Mouse (Mus musculus) midbrain, postnatal 0 days (tissue): ENCODE data around the gene Myrfl. TPM values are rescaled to one million over a fixed set of nuclear protein-coding genes. Genes with fewer than 3 reads are reported as not detected.
A peak's percentile ranks its signal among the peaks of the same experiment; 100 is the strongest.

Experiments used
- ATAC-seq: fragments of 200-750 bp; cut with Nextera tagmentation; 2 replicates; pipeline ENCODE4 v1.8.0; 2017; ENCODE audit warnings: moderate number of reproducible peaks, mild to moderate bottlenecking, moderate TSS enrichment, moderate library complexity; ENCODE audit not compliant: low FRiP score
- DNase-seq: peaks from one replicate; pipeline ENCODE4 v3.0.0-alpha.2; 2015; ENCODE audit warnings: low spot score
- H3K27ac ChIP-seq: fragments of 300-500 bp; sonication (generic); 2 replicates; pipeline ENCODE4 v1.5.1; 2014; ENCODE audit warnings: low read depth, mild to moderate bottlenecking, low read length, mixed read lengths
- H3K27me3 ChIP-seq: fragments of 300-500 bp; sonication (generic); 2 replicates; pipeline ENCODE4 v1.6.1; 2014; ENCODE audit warnings: low read length, control low read depth, mixed read lengths; ENCODE audit not compliant: insufficient read depth
- H3K36me3 ChIP-seq: fragments of 300-500 bp; sonication (generic); 2 replicates; pipeline ENCODE4 v1.6.1; 2014; ENCODE audit warnings: low read length, control low read depth, mixed read lengths; ENCODE audit not compliant: insufficient read depth
- H3K4me1 ChIP-seq: fragments of 300-500 bp; sonication (generic); 2 replicates; pipeline ENCODE4 v1.6.1; 2014; ENCODE audit warnings: mild to moderate bottlenecking, control low read depth, antibody characterized with exemption, low read length, mixed read lengths; ENCODE audit not compliant: insufficient read depth
- H3K4me2 ChIP-seq: fragments of 300-500 bp; sonication (generic); 2 replicates; pipeline ENCODE4 v1.6.1; 2014; ENCODE audit warnings: low read depth, mild to moderate bottlenecking, low read length, mixed read lengths; ENCODE audit not compliant: poor library complexity, severe bottlenecking
- H3K4me3 ChIP-seq: fragments of 300-500 bp; sonication (generic); 2 replicates; pipeline ENCODE4 v1.5.1; 2014; ENCODE audit warnings: low read depth, mild to moderate bottlenecking, low read length, moderate library complexity
- H3K9ac ChIP-seq: fragments of 300-500 bp; sonication (generic); replicated peaks from 2 replicates; pipeline ENCODE4 v1.6.1; 2014; ENCODE audit warnings: mild to moderate bottlenecking, low read length, moderate library complexity, mixed read lengths; ENCODE audit not compliant: poor library complexity, severe bottlenecking
- H3K9me3 ChIP-seq: fragments of 300-500 bp; sonication (generic); 2 replicates; pipeline ENCODE4 v1.6.1; 2016; ENCODE audit warnings: low read length, control low read depth
- CTCF ChIP-seq: IDR thresholded peaks from 2 replicates; pipeline ENCODE4 v1.5.1; 2016; ENCODE audit warnings: antibody characterized with exemption, mild to moderate bottlenecking
- WGBS: fragments of 180-500 bp; shearing (Covaris S2); extraction: QIAGEN DNeasy Blood & Tissue Kit; methylation state at CpG from one replicate; pipeline ENCODE4 v1.1.7; 2014; 5-methylcytosine and 5-hydroxymethylcytosine counted together
- polyA plus RNA-seq: library from polyadenylated mRNA; unstranded; fragments of >200 nt; fragmentation: Nextera tagmentation; extraction: Ambion mirVana; gene quantifications from 2 replicates; pipeline ENCODE4 v1.2.1, GENCODE M21; 2015
- total RNA-seq: library from RNA; depleted of rRNA; stranded (reverse); fragments of >200 nt; gene quantifications from 2 replicates; pipeline ENCODE4 v1.2.3, GENCODE M21; 2014

Myrfl gene
- total and polyA plus RNA-seq, 2 experiments from 2014 or later, result 0.09 to 0.11 TPM

GRCm38 (mm10) chr10:116741343-116741742 lies 155.4 kb downstream of the Myrfl start:
- DNase-seq, result no peak

GRCm38 (mm10) chr10:116740073-116740472 lies 156.6 kb downstream of the Myrfl start:
- no peaks in the 10 kb centered on the region for H3K27me3 ChIP-seq
- H3K9me3 ChIP-seq, result no peaks in the 10 kb centered on the region
- DNase-seq, result no peak
- no peak overlapping the region for H3K4me2 ChIP-seq
- no peaks in the 10 kb centered on the region for H3K36me3 ChIP-seq
- 71% methylated on average over 7 of the region's 7 CpGs for whole genome bisulfite sequencing
- no peak overlapping the region for H3K9ac ChIP-seq
- no peaks in the 10 kb centered on the region for H3K4me1 ChIP-seq
- H3K4me3 ChIP-seq, result no peak overlapping the region
- H3K27ac ChIP-seq, result no peak overlapping the region
- no peak for TF ChIP-seq CTCF
- no peak for ATAC-seq

More at GRCm38 (mm10) chr10:116741343-116741742, 155.4 kb downstream of the Myrfl start:
- Histone ChIP-seq H3K36me3 (no peaks in the 10 kb centered on the region), H3K9ac (no peak overlapping the region), H3K9me3 (no peaks in the 10 kb centered on the region), H3K27ac (no peak overlapping the region), H3K4me3 (no peak overlapping the region), H3K4me1 (no peaks in the 10 kb centered on the region), H3K4me2 (no peak overlapping the region), H3K27me3 (no peaks in the 10 kb centered on the region)
- WGBS, result 80% methylated on average over 6 of the region's 6 CpGs
- TF ChIP-seq CTCF, result no peak
- ATAC-seq, result no peak

GRCm38 (mm10) chr10:116738533-116738932 lies 158.2 kb downstream of the Myrfl start:
- H3K4me3 ChIP-seq, result no peak overlapping the region
- 87% methylated on average over 8 of the region's 8 CpGs for WGBS
- H3K9me3 ChIP-seq, result no peaks in the 10 kb centered on the region
- H3K36me3 ChIP-seq, result no peaks in the 10 kb centered on the region
- H3K4me2 ChIP-seq, result no peak overlapping the region
- ATAC-seq, result no peak
- H3K4me1 ChIP-seq, result no peaks in the 10 kb centered on the region
- H3K27ac ChIP-seq, result no peak overlapping the region
- no peak for DNase-seq
- TF ChIP-seq CTCF, result no peak
- H3K9ac ChIP-seq, result no peak overlapping the region
- H3K27me3 ChIP-seq, result no peaks in the 10 kb centered on the region

GRCm38 (mm10) chr10:116735607-116736006 lies 161.1 kb downstream of the Myrfl start:
- no peak for ATAC-seq

GRCm38 (mm10) chr10:116733651-116734050 lies 163.1 kb downstream of the Myrfl start:
- H3K27ac ChIP-seq, result no peak overlapping the region
- no peak for ATAC-seq

More at GRCm38 (mm10) chr10:116735607-116736006, 161.1 kb downstream of the Myrfl start:
- Histone ChIP-seq H3K4me2 (no peak overlapping the region), H3K4me1 (no peaks in the 10 kb centered on the region), H3K4me3 (no peak overlapping the region), H3K36me3 (no peaks in the 10 kb centered on the region), H3K9me3 (no peaks in the 10 kb centered on the region), H3K27me3 (no peaks in the 10 kb centered on the region), H3K27ac (no peak overlapping the region), H3K9ac (no peak overlapping the region)
- peak; percentile 59 for DNase-seq
- 82% methylated on average over 8 of the region's 8 CpGs for WGBS
- TF ChIP-seq CTCF, result no peak

DNA sequence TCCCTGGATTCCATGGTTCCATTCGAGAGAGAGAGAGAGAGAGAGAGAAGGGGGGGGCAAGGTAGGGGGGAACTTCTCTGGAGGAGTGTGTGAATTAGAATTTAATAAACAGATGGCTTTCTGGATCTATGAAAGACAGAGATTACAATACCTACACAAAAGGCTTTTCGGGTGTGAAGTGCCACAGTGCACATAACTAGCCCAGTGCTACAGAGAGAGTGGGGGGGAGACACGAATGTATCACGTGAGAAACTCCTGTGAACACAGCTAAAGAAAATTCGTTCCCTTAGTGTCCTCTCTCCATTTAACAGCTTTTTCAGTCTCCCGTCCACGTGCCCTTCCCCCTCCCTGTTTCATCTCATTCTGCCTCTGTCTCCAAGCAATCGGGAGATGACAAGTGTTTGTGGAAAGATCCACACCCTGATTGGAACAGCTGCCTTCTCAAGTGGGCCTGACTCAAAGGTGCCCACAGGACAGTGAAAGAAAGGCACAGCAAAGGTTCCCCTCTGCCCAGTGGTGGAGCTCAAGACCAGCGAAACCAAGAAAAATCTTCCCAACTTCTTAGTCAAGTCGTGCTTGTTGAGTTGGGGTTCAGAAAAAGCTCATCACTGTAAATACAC lies 166.6 kb downstream of the Myrfl start:
- Histone ChIP-seq H3K4me3 (no peak overlapping the region), H3K27me3 (no peaks in the 10 kb centered on the region), H3K36me3 (no peaks in the 10 kb centered on the region), H3K4me2 (no peak overlapping the region), H3K27ac (no peak overlapping the region), H3K4me1 (no peaks in the 10 kb centered on the region), H3K9me3 (no peaks in the 10 kb centered on the region), H3K9ac (no peak overlapping the region)
- DNase-seq (no peak), ATAC-seq (no peak)
- 64% methylated on average over 10 of the region's 10 CpGs for WGBS
- TF ChIP-seq CTCF, result no peak

More at GRCm38 (mm10) chr10:116733651-116734050, 163.1 kb downstream of the Myrfl start:
- no peaks in the 10 kb centered on the region for H3K27me3 ChIP-seq
- no peak for DNase-seq
- H3K4me2 ChIP-seq, result no peak overlapping the region
- H3K36me3 ChIP-seq, result no peaks in the 10 kb centered on the region
- no peak overlapping the region for H3K4me3 ChIP-seq
- WGBS, result 83% methylated on average over 7 of the region's 7 CpGs
- no peaks in the 10 kb centered on the region for H3K9me3 ChIP-seq
- no peaks in the 10 kb centered on the region for H3K4me1 ChIP-seq
- no peak for TF ChIP-seq CTCF
- no peak overlapping the region for H3K9ac ChIP-seq
